Mouse (Mus musculus) layer of hippocampus, postnatal 36 days (tissue): ENCODE measurements around the gene Dagla. TPM values are rescaled to one million over a fixed set of nuclear protein-coding genes. Genes with fewer than 3 reads are reported as not detected.

Experiments
- DNase-seq, 2 experiments: peaks; one replicate each; pipeline ENCODE4 v3.0.0; 2022
- total RNA-seq, 2 experiments: library from RNA; stranded (reverse); gene quantifications; 2 replicates each; pipeline ENCODE4 v1.2.3; 2021

The Dagla gene
- total RNA-seq, 2 experiments from 2014 or later: 122 to 123 TPM

DNA sequence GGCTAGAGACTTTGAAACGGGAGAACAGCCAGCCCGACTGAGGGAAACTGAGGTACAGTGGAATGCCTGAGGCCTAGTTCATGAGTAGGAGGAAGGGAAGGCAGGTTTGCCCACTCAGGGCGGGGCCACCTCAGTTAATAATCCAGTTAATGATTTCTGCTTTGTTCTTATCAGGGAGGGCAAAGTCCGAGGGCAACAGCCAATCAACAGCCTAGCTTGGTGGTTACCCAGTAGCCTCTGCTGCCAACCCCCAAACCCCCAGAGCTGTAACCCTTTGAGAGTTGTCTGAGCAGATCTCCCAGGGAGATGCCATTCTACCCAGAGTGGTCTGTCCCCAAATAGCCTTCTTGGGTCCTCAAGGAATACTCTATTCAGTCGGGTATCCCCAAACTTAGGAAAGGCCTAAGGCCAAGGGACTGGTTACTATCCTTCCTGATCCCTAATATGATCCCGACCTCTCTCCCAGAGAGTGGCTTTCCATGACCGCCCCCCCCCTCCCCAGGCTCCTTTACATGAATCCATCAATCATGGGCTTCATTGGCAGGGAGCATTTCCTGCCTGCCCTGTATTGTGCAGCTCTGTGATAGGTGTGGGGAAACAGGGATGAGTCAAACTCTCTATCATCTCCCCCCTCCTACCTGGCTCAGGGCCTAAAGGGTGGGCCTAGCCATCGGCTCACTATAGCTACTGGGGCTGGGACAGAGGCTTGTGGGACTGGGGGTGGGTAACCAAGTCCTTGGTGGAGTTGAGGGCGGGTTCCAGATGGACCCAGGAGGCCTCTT, 68.7 kb downstream of the Dagla start:
- DNase-seq: no peak

DNA sequence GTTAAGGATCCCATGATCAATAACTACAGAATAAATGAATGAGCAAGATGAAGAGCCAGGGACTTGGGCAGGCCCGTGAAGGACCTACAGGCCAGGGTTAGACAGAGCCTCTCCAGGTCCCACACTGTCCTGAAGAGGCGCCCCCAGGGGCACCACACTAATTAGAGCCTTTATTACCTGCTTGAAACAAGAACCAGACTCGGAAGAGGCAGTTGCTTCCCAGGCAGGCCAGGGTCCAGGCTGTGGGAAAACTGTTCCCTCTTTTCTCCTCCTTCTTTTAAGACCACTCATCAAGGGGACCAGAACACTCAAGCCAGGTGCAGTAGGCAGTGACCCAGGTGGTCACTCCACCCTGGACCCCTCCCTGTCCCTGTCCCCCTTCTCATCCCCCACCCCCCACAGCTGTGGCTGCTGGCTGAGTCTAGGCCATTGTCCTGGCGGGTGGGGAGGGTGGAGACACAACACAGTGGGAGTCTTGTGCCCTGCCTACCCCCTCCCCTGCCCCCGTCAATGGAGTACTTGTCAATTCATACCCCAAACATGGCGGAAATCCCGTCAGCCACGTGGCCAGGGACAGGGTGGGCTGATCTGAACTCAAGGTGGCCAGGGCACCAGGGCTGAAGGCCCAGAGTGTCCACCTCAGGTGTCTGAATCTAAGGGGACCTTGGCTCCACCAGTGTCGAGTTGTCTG, 72.2 kb downstream of the Dagla start:
- DNase-seq: peak in 1 of 2 experiments; percentile 34

DNA sequence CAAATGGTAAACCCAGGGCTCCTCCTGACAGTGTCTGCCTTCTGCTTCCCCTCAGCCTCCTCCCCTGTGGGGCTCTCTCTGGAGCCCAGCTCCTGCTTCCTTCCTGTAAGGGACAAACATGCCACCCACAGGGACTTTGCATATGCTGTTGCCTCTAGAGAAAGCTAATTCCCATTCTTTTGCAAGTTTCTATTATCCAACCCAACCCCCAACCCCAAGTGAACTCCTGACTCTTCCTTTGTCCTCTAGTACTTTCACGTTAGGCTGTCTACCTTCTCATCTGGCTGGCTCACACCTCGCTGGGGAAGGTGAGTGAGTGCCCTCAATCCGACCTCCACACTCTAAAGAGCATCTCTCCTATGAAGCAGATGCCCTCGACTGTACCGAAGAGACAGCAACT, 72.8 kb downstream of the Dagla start:
- DNase-seq: no peak

DNA sequence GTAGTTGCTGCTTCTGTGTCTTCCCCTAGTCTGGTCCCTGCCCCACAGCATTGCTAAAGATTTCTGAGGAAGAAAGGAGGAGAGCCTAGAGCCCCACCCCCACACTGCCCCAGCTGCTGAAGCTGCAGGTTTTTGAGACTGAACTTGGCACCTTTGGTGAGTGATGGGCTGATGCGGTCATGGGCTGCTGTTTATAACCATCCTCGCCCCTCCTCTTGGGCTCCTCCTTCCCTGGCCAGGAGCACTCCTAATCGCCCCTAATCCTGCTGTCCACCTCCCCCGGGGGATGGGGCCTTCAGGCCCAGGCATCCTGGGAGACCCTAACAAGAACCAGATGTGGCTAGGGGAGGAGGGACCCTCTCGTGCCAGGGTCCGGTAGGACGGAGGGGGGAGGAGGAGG, 73.7 kb downstream of the Dagla start:
- DNase-seq: no peak

DNA sequence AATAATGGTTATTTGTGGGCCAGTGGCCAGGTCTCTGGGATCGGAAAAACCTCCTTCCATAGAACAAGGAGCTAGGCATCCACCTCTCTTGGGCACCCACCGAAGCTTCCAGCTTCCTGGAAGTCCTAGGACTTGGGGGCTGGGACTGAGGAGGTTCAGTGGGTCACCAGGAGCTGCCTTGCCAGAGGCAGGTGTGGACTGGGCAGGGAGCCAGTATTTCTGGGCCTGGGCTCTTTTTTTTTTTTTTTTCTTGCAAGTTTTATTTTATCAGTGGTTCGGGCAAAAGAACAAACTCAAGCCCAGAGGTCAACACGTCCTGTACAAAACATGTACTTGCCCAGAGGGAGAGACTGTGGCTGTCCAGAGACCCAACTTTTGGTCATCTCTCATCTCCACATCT, 78.9 kb downstream of the Dagla start:
- no peak for DNase-seq

DNA sequence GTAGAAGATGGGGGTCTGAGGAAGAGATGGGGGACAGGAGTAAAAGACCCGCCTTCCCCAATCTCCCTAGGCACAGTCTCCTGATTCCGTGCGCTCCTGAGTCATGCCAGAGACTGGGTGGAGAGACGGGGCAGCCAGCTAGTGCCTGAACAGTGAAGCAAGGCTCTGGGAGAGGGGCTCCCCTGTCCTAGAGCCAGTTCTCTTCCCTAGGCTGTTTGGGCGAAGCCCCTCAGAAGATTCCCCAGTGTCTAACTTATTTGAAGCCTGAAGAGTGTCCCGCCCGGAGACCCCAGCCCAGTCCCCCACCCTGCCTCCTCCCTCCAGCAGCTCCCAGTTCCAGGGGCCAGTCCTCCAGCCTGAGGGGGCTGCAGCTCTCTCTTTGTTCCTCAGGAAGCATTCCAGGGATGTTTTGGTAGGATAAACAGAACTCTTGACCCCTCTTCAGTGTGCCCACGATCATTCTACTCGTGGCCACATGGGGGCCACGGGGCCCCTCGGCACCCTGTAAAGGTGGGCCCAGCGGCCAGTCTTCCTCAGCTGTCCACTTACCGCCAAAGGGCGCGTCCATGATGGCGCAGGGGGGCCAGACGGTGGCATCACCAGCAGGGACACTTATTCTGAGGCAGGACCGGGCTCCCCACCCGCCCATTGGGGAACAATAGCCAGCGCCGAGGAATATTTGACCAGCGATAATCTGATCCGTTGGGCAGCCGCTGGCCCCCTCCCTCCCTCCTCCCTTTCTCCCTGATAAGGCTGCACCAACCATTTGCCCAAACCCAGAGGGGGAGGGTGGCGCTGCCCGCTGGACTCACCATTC, 79.8 kb downstream of the Dagla start:
- no peak for DNase-seq

DNA sequence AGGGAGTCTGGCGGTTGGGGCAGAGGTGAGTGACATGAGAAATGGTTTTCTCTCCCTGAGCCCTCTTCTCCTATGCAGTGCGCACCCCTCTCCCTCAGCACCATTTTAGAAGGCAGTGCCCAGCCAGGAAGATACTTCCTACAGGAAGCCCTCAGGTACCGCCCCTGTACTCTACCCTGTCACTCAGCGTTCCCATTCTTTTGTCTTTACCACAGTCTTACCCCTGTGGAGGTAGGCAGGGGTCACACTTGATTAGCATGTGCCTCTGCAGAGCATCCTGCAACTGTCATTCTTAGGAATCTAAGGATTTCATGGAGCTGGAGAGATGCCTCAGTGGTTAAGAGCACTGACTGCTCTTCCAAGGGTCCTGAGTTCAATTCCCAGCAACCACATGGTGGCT, 81.1 kb downstream of the Dagla start:
- no peak for DNase-seq

DNA sequence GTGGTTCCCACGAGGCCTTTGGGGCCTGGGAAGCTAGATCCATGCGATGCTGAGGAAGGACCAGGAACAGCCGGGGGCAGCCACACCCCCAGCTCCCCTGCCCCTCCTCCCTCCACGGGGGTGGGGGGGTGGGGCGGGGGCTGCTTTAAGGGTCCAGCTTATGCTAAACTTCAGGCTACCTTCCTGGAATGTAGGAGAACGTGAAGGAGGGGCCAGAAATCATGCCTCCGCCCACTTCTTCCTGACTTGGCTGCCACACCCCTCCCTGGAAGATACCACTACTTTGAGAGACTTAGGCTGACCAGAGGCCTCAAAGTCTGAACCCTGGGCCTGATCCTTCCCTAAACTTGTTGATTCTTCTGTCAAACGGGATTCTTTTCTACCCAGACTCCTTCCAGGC, 82.0 kb downstream of the Dagla start:
- no peak for DNase-seq

DNA sequence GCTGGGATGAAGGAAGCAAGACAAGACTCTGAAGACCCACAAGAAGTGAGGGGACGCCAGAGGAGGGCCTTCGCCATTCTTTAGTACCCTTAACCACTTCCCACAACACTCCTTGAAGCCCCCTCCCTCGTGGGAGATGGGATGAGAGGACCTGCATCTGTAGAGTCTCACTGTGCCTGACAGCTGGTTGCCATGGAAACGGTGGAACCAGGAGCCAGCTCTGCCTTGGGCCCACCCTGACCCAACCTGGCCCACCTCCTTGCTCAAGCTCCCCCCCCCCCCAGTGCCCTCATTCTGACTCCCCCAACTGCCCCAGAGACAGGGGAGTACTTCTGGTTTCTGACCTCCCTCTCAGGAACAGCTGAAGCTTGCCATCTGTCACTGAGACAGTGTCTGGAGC, 83.1 kb downstream of the Dagla start:
- DNase-seq: no peak

DNA sequence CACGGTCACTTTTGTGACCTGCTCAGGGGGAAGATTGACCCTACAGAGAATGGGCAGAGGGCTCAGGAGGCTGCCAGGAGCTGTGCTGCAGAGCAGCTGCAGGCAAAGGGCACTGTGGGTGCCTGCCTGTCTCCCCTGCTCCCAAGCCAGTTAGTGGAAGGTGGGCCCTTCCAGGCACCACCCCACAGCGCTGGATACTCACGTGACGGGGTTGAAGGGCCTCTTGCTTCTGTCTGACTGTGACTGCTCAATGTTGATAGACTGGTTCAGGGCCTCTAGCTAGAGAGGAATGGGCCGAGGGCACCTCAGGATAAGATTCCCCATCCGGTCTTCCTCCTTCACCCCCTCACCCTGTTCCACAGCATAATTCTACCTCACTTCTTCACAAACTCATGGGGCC, 85.1 kb downstream of the Dagla start:
- DNase-seq: no peak

DNA sequence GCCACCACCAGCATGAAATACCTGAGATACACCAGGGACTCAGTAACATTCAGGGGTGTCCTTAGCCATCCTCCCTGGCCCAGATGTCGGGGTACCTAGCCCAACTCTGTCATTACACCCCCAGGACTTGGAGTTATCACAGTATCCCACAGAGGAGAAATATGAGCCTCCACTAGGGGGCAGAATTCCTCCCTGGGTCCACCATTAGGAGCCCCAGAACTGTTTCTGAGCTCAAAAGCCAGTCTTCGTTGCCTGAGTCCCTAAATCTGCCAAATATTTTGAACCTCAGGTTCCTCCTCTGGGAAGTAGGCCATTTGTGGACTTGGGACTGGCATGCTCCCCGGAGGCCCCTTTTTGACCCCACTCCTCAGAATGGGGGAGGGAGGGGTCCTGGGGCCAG, 85.6 kb downstream of the Dagla start:
- peak in 1 of 2 experiments; percentile 40 for DNase-seq

DNA sequence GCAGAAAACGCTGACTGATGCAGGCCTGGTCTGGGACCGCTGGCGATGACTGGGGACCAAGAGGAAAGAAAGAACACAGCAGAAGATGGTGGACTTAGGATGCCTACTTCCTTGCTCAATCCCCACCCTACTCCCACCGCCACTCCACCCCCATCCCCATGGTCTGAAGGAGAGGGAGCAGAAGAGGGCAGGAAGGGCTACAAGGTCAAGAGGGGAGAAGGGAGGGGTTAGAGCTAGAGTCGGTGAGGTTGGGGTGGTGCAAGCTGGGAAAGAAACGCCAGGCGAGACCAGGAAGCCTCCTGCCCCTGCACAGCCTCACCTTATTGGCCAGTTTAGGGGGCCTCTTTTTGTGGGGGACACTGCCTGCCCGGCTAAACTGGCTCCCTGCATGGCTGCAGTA, 88.6 kb downstream of the Dagla start:
- no peak for DNase-seq

DNA sequence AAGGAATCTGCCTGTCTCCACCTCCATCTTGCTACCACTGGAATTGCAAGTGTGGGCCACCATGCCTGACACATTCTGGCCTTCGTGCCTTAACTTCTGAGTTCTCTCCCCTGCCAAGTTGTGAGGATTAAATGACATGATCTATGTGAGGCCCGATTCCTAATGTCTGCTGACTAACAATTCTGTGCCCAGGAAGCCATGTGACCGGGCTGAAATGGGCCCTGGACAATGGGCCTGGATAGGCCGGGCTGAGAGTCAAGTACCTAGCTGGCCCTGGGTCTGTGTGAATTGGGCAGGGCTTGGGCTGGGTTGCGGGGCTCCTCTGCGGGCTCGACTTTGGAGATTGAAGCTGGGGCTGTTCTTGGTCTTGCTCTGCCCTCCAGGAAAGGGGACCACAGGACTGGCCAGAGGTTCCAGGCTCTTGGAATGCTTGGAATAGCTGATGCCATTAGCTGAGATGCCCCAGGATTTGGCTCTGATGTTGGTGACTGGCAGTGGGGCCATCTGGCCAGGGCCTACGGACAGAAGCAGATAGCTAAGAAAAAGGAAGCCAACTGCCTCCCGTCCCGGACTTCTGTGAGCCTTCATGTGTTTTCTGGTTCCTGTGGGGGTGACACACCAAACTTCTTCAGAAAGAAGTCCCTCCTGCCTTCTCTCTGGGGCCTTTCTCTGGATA, 90.7 kb downstream of the Dagla start:
- no peak for DNase-seq

DNA sequence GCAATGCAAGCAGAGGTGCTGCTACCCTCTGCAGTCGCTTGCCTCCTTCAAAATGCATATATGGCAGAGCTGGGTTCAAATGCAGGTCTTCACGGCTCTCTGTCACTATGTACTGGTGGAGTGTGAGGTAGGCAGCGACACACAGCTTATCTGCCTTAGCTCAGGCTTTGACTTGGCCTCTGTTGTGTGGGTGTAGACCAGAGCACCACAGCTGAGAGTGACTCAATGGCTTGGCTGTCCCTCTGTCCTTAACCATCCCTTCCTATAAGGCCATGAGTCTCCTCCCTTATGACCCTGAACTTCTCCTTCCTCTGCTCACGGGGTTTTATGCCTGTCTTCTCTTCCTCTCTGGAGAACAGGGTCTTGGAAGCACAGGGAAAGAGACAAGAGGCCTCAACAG, 93.8 kb downstream of the Dagla start:
- no peak for DNase-seq

DNA sequence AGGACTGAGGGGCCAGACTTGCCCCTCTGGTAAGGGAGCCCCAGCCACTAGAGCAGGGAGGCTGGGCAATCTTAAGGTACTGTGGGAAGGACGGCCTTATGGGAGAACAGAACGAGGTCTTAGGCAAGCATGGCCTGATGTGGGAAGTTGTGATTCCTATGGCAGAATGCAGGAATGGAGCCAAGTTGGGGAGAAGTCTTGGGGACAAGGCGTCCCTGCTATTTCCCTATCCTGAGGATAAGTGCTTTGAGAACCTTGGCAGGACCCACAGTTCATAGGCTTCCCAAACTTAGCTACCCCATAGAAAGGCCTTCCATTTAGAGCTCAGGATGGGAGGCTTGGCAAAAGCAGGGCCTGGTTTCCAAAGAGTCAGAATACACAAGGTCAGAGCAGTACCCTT, 95.8 kb downstream of the Dagla start:
- DNase-seq: no peak

DNA sequence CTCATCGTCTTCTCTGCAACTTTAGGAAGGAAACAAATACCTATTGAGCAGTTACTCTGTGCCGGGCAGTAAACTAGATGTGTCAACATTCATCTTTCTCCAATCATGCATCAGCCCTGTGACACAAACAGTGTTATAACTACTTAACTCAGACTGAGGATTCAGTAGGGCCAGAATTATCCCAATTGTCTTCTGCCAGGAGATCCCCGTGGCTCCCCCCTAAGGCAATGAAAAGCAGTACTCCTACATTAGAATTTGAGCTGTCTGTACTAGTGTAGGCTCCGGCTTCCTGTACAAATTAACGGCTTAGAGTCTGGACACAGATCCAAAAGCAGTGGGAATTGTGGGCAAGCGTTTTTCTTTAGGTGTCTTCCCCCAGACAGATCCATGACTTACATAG, 99.6 kb downstream of the Dagla start:
- no peak for DNase-seq

DNA sequence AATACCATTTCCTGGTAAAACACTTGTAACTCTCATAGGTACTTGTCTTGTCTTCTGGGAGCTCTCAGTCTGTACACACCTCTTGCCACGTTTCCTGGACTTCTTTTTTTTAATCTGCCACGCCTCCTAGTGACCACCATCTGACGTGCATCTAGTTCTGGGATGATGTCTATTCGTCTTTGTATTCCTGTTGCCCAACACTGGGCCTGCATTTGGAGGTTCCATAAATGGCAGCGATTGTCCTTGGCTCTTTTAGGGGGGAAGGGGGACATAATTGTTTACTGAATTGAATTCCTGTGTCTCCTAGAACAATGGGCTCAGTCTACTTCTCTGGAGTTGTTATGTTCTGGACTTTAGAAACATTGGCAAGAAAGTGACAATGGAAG, 100.1 kb downstream of the Dagla start:
- peak in 1 of 2 experiments; percentile 42 for DNase-seq

DNA sequence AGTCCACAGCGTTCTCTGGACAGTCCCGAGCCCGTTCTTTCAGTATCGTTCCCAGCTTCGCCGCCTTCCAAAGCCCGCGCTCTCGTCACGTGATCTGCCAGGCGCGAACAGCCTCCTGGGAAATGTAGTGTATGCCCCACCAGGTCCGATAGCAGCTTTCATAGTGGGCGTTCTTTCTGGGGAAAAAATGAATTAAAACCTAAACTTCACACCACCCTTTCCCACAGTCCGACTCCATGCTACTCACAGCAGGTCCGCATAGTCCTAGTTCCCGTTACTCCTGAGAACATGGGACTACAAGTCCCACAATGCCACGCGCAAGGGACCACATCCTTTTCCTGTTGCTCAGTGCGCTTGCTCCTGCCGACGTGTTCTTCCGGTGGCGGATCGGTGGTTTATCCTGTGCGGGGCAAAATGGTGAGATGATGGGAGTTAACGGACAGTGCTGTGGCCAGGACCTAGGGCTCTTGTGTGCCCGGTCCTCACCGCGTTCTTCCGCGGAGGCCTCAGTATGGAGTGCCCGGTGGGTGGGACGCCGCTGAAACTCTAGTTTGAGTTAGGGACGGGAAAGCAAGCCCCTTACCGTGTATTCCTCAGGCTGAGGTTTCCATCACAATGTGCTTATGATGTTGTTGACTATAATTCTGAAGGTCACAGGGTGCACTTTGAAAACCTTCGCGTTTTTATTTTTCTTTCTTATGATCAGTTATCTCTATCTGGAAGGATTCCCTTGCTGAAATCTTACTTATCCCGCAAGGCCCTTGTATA, 100.6 kb downstream of the Dagla start, which contains the start of the genes Tmem258 and Fen1:
TSS of gene Tmem258 (plus strand) at position 167 of the 768 bp plus-strand sequence.
TSS of gene Fen1 (minus strand) at position 322 of the 768 bp plus-strand sequence.
- DNase-seq: peak; percentile 91 to 92

DNA sequence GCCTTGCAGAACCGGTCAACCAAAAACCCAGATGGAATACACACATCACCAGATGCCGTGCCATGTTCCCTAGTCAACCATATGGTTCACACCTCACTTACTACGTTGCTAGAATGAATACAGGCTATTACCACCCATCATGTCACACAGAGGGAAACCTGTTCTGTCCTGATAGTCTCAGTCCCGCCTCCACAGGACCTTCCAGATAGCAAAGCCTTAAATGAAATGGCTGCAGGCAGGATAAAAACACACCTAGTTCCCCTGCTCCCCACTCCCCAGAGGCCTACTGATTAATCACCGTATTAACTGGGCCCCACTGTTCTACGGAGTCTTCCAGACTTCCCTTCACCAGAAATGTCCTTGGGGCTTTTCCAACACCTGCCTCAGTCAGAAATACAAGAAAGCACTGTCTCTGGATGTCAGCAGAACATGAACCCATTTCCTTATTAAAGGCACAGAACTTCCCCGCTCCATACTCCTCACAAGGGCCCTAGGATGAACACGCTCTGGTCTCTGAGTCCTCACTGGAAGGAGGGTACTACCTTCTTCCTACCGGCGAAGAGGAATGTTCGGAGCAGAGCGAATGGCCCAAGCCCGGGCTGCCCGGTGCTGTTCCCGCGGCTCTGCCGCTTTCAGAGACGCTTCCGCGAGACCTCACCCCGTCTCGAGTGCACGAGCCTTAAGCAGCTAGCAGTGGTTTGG, 101.4 kb downstream of the Dagla start:
- DNase-seq: no peak

DNA sequence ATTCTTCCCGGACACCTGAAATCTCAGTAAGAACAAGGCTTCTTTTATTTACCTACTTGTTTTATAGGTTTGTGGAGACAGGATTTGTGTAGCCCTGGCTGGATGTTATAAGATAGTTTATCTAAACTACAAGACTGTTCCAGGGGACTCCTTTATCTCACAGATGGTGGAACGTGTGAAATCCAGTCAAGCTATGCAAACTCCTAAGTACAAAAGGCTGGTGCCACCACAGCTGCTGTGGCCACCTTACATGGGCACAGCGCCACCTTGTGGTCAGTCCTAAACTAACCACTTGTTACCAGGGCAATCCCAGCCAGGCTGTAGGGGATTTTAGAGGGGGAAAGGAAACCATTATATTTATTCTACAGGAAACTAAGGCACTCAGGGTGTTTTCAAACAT, 106.0 kb downstream of the Dagla start:
- peak; percentile 67 to 76 for DNase-seq

DNA sequence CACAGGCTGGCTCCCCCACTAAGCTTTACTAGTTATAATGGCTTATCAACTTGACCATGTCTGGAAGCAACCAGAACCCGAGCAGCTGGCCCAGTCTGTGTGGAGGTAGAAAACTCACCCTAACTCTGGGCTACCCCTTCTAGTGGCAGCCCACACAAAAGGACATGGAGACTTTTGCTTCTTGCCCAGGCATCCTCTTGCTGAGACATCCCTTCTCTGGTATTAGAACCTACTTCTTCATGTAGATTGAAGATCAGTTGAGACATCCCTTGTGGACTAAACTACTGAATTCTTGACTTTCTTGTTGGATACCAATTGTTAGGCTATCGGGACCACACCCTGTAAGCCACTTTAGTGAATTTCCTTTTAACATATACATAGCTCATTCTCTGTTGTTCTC, 106.4 kb downstream of the Dagla start:
- DNase-seq: no peak
